Mouse (Mus musculus) hindbrain, embryonic 15.5 days (tissue): ENCODE results near the gene Nrap. TPM values are rescaled to one million over a fixed set of nuclear protein-coding genes. Genes with fewer than 3 reads are reported as not detected.

Source experiments
- ATAC-seq: fragments of 200-750 bp; cut with Nextera tagmentation; 2 replicates; pipeline ENCODE4 v1.8.0; 2017; ENCODE audit warnings: low read depth, moderate number of reproducible peaks, moderate TSS enrichment; ENCODE audit not compliant: low FRiP score
- H3K27ac ChIP-seq: fragments of 300-500 bp; sonication (generic); replicated peaks from 2 replicates; pipeline ENCODE4 v1.5.1; 2015; ENCODE audit warnings: mild to moderate bottlenecking, inconsistent platforms
- H3K27me3 ChIP-seq: fragments of 300-500 bp; sonication (generic); 2 replicates; pipeline ENCODE4 v1.6.1; 2015; ENCODE audit warnings: control low read depth, inconsistent platforms
- H3K36me3 ChIP-seq: fragments of 300-500 bp; sonication (generic); 2 replicates; pipeline ENCODE4 v1.6.1; 2015; ENCODE audit warnings: control low read depth, inconsistent platforms
- H3K4me1 ChIP-seq: fragments of 300-500 bp; sonication (generic); replicated peaks from 2 replicates; pipeline ENCODE4 v1.6.1; 2015; ENCODE audit warnings: control low read depth, inconsistent platforms
- H3K4me2 ChIP-seq: fragments of 300-500 bp; sonication (generic); 2 replicates; pipeline ENCODE4 v1.6.1; 2015; ENCODE audit warnings: moderate library complexity, mild to moderate bottlenecking, inconsistent platforms
- H3K4me3 ChIP-seq: fragments of 300-500 bp; sonication (generic); 2 replicates; pipeline ENCODE4 v1.5.1; 2015; ENCODE audit warnings: mild to moderate bottlenecking, inconsistent platforms
- H3K9ac ChIP-seq: fragments of 300-500 bp; sonication (generic); 2 replicates; pipeline ENCODE4 v1.6.1; 2015; ENCODE audit warnings: inconsistent platforms
- H3K9me3 ChIP-seq: fragments of 300-500 bp; sonication (generic); 2 replicates; pipeline ENCODE4 v1.6.1; 2016; ENCODE audit warnings: control low read depth, inconsistent platforms
- WGBS: fragments of 180-500 bp; shearing (Covaris S2); methylation state at CpG from one replicate; pipeline ENCODE4 v1.1.7; 2015; 5-methylcytosine and 5-hydroxymethylcytosine counted together
- polyA plus RNA-seq: library from polyadenylated mRNA; unstranded; fragments of >200 nt; fragmentation: Nextera tagmentation; extraction: Ambion mirVana; gene quantifications from 2 replicates; pipeline ENCODE4 v1.2.1, GENCODE M21; 2015

Gene Nrap
- 0.25 and 0.38 TPM in 2 replicates for polyA plus RNA-seq

DNA sequence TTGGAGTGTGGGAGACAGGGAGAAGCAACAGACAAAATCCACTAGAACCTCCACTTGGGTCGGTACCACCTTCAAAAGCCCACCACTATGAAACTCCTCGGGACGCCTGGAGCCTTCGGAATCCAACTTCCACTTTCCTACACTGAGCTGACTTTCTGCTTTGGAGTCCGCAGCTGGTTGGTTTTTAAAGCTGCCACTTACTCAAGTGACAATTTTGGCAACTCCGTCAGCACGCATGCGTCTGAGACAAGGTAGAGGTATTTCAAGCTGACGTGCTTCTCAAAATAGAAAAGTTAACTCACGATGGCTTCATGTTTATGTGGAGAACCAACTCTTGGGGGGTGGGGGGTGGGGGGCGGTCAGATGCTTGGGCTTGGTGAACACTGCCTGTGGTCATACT, at the start of gene Nrap:
Gene Nrap (minus strand): TSS at position 159 of the 400 bp plus-strand sequence.
- ATAC-seq, result no peak
- Histone ChIP-seq H3K9me3 (no peaks in the 10 kb centered on the region), H3K27me3 (peaks cover 10% of the 10 kb centered on the region), H3K4me2 (no peak within 1 kb of the TSS), H3K9ac (no peak within 1 kb of the TSS), H3K27ac (no peak within 1 kb of the TSS), H3K36me3 (no peaks in the 10 kb centered on the region), H3K4me1 (no peaks in the 10 kb centered on the region), H3K4me3 (no peak within 1 kb of the TSS)
- WGBS, result 89% methylated on average over 11 of the region's 11 CpGs

DNA sequence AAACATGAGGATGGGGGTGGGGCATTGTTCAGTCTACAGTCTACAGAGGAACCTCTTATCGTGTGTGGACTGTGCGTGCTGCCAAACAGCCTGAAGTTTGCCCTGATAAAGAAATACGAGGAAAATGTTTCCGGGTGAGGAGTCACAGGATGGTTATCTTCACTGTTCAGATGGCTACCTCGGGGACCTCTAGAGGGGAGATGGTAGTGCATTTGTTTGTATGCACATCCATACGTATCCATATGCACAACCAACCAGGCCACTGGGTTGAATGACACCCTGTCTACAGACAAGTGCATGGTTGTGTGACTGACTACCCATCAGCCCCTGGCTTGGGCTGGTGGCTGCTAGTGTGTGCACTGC, 49.2 kb upstream of the Nrap start:
- no peak for ATAC-seq
- Histone ChIP-seq H3K27me3 (no peaks in the 10 kb centered on the region), H3K36me3 (no peaks in the 10 kb centered on the region), H3K9ac (no peak overlapping the region), H3K27ac (no peak overlapping the region), H3K4me2 (no peak overlapping the region), H3K4me1 (no peaks in the 10 kb centered on the region), H3K9me3 (no peaks in the 10 kb centered on the region), H3K4me3 (no peak overlapping the region)
- 93% methylated on average over 6 of the region's 6 CpGs for WGBS

DNA sequence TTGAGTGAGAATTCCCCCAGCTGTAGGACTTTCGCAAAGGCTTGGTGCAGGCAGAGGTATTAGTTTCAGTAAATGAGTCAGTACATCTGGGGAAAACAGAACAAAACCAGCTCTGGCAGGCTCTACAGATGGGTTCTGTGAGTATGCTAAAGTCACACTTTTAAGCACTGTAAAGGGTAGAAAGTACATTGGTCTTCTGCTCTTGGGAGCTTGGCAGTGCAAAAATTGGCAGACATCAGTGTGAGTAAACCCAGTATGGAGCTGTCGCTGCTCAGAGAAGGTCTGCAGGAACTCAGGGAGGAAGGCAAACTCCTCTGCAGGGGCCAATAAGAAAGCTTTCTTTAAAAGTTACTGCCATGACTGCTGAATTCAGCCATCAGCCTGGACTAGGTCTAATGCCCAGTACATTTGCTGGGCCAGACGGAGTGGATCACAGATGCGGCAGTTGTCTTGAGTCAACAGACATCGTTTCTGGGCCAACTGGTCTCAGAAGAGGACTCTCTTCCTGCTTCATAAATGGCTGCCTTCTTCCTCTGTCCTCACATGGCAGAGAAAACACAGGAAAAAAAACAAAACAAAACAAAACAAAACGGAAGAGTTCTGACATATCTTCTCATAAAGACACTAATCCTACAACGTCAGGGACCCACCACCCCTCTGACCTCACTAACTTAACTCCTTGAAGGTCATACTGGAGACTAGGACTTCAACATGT, 48.7 kb upstream of the Nrap start:
- H3K4me3 ChIP-seq, result no peak overlapping the region
- no peak overlapping the region for H3K4me2 ChIP-seq
- no peaks in the 10 kb centered on the region for H3K4me1 ChIP-seq
- no peaks in the 10 kb centered on the region for H3K36me3 ChIP-seq
- no peak for ATAC-seq
- H3K27ac ChIP-seq, result no peak overlapping the region
- no peaks in the 10 kb centered on the region for H3K27me3 ChIP-seq
- no peak overlapping the region for H3K9ac ChIP-seq
- 85% methylated on average over 7 of the region's 7 CpGs for WGBS
- no peaks in the 10 kb centered on the region for H3K9me3 ChIP-seq

DNA sequence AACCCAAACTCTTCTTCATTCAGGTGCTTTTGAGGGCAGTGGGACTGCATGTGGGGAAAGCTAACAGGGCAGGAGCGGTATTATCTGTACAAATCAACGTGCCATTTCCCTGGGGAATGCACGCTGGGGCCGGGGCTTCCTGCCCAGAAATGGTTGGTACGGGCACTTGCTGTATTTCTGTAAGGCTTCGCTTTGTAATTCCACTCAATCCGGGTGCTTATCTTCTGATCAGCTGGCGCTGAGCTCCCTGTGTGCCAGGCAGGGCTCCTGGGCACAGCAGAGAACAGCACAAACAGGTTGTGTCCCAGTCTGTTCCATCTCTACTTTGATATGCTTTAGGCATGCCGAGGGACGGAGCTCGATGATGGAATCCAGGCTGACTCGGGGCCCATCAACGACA, 46.5 kb upstream of the Nrap start:
- no peak overlapping the region for H3K9ac ChIP-seq
- 86% methylated on average over 13 of the region's 13 CpGs for WGBS

DNA sequence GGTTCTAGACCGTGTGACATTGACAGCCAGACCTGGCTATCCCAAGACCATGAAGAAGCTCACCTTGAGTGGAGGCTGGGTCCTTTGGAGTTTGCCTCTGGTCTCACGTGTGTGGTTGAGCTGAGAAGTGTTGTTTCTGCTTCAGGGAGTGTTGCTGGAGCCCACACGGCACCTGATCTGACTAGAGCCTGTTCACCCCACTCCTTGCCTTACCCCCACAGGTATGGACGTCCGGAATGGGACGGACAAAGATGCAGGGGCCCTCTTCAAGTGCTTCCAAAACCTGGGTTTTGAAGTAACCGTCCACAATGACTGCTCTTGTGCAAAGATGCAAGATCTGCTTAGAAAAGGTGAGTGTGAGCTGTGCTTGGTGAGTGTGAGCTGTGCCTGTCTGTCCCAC, 43.7 kb upstream of the Nrap start:
- H3K27ac ChIP-seq, result no peak overlapping the region
- H3K4me1 ChIP-seq, result no peaks in the 10 kb centered on the region
- H3K4me3 ChIP-seq, result no peak overlapping the region
- H3K36me3 ChIP-seq, result no peaks in the 10 kb centered on the region
- ATAC-seq, result no peak
- no peak overlapping the region for H3K4me2 ChIP-seq
- H3K27me3 ChIP-seq, result no peaks in the 10 kb centered on the region
- H3K9ac ChIP-seq, result no peak overlapping the region
- no peaks in the 10 kb centered on the region for H3K9me3 ChIP-seq
- WGBS, result 94% methylated on average over 7 of the region's 7 CpGs

More for the DNA sequence above, 46.5 kb upstream of the Nrap start:
- no peak for ATAC-seq
- H3K4me1 ChIP-seq, result no peaks in the 10 kb centered on the region
- no peaks in the 10 kb centered on the region for H3K9me3 ChIP-seq
- no peaks in the 10 kb centered on the region for H3K27me3 ChIP-seq
- no peak overlapping the region for H3K4me2 ChIP-seq
- H3K27ac ChIP-seq, result no peak overlapping the region
- no peaks in the 10 kb centered on the region for H3K36me3 ChIP-seq
- H3K4me3 ChIP-seq, result no peak overlapping the region

DNA sequence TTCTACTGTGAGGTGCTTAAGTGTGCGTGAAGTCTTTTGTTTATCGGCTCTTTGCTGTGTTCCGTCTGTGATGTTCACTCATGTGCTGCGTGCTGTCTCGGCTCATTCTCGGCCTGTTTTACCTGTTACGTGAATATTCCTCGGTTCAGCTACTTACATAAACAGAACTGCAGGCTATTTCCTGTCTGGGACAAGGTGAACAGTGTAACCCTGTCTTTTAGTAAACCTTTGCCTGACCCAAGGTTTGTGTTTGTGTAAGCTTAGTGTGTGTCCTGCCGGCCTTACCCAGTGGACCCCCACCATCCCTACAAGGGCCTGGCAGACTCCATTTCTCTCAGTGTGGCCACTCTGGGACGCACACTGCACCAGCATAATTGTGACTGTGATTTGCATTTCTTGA, 42.9 kb upstream of the Nrap start:
- H3K27me3 ChIP-seq, result no peaks in the 10 kb centered on the region
- H3K36me3 ChIP-seq, result no peaks in the 10 kb centered on the region
- 73% methylated on average over 10 of the region's 10 CpGs for WGBS
- no peaks in the 10 kb centered on the region for H3K9me3 ChIP-seq
- no peak overlapping the region for H3K9ac ChIP-seq
- no peak overlapping the region for H3K4me3 ChIP-seq
- H3K4me1 ChIP-seq, result no peaks in the 10 kb centered on the region
- no peak overlapping the region for H3K27ac ChIP-seq
- no peak overlapping the region for H3K4me2 ChIP-seq
- ATAC-seq, result no peak

DNA sequence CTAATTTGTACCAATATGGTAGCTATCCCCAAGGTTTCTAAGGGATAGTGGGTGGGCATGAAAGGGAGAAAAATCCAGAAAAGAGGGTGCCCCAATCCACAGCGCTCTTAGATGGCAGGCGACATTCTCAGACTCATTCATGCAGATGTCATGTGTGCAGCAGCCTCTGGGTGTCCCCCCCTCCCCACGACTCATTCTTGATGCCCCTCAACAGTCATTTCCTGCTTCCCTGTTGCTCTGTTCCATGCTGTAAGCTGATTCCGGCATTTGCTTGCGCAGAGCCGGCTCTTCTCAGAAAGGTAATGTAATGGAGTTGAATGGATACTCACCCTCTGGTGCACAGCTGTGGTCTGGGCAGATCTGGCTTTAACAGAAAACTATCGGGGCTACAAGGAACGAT, 40.5 kb upstream of the Nrap start:
- no peaks in the 10 kb centered on the region for H3K27me3 ChIP-seq
- H3K36me3 ChIP-seq, result no peaks in the 10 kb centered on the region
- peaks cover 12% of the 10 kb centered on the region for H3K4me1 ChIP-seq
- H3K9ac ChIP-seq, result no peak overlapping the region
- H3K27ac ChIP-seq, result no peak overlapping the region
- no peak overlapping the region for H3K4me3 ChIP-seq
- no peak overlapping the region for H3K4me2 ChIP-seq
- no peaks in the 10 kb centered on the region for H3K9me3 ChIP-seq
- no peak for ATAC-seq
- WGBS, result 70% methylated on average over 8 of the region's 8 CpGs

DNA sequence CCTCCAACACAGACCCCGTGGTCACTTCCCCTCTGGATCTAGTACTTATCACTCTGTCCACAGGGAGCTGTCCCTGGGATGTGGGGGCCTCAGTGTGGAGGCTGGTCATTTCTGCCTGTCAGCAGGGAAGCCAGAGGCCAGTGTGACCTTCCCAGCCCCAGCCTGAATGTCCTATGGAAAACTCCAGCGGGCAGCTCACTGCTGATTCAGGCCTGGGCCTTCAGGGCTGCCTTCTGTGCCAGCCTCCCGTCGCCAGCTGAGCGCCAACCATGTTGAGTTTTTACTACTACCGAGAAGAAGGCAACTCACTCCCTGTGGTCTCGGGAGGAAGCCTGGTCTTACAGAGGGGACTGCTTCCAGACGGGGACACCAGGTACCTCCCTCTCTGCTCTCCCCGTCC, 35.7 kb upstream of the Nrap start:
- Histone ChIP-seq H3K4me2 (no peak overlapping the region), H3K4me3 (no peak overlapping the region), H3K4me1 (peaks cover 25% of the 10 kb centered on the region), H3K27ac (peak overlapping the region; percentile 16; the same call in 1 of the 2 replicates), H3K36me3 (no peaks in the 10 kb centered on the region), H3K9me3 (no peaks in the 10 kb centered on the region), H3K27me3 (no peaks in the 10 kb centered on the region), H3K9ac (no peak overlapping the region)
- ATAC-seq, result no peak
- WGBS, result 54% methylated on average over 9 of the region's 9 CpGs

DNA sequence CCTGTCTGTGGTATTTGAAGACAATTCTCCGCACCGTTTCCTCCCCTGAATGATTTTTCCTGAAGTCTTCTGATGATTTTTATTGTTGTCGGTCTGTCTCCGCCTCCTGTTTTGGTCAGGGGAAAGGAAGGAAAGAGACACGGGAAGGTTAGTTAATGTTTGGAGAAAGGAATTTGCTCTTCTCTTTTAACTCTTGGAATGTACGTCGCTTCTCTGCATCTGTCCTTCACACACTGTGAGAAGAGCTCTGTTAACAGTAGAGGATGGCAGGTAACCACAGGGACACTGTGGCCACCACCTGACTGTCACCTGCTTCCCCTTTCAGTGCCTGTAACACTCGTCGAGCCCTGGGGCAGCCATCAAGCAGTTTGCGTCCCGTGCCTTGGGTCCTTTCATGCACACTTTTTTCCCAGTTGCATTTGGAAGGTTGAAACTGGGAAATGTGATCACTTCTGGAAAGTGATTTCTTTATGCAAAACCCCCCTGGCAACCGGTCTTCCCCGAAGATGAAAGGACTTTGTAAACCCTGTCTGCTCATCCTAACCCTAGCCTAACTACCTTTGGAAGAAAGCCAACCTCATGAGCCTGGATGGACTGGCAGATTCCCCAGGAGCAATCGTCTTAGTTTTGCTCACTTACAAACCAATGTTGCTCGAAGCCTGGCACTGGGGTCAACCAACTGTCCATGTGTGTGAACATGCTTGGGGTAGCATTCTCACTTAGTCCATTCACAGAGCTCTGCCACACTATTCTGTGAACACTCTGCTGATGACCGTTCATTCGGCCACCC, 35.0 kb upstream of the Nrap start:
- WGBS, result 68% methylated on average over 17 of the region's 17 CpGs
- Histone ChIP-seq H3K27me3 (no peaks in the 10 kb centered on the region), H3K36me3 (no peaks in the 10 kb centered on the region), H3K27ac (no peak overlapping the region), H3K4me3 (no peak overlapping the region), H3K9me3 (no peaks in the 10 kb centered on the region), H3K4me1 (peaks cover 25% of the 10 kb centered on the region), H3K4me2 (no peak overlapping the region), H3K9ac (no peak overlapping the region)
- no peak for ATAC-seq

DNA sequence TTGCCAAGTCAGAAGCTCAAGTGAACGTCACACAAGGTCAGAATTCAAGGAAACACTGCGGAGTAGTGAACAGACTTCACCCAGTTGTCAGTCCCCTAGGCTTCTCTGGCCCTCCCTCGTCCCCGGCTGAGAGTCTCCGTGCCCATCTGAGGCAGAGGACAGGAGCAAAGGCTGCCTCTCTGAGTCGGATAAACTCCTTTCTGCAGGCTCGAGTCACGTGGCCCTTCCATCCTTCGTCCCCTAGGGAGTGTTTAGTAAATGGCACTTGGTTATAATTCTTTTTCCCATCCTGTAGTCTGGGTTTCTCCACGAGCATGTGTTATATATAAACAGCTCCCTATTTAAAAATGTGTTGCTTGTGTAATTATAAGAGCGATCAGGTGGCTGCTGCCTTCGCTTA, 33.5 kb upstream of the Nrap start:
- no peaks in the 10 kb centered on the region for H3K27me3 ChIP-seq
- no peak overlapping the region for H3K4me3 ChIP-seq
- no peaks in the 10 kb centered on the region for H3K9me3 ChIP-seq
- H3K36me3 ChIP-seq, result no peaks in the 10 kb centered on the region
- H3K9ac ChIP-seq, result no peak overlapping the region
- peaks cover 25% of the 10 kb centered on the region for H3K4me1 ChIP-seq
- no peak overlapping the region for H3K27ac ChIP-seq
- 0 out of 2 replicates have a peak, but pooled peaks have one; percentile 15 for ATAC-seq
- WGBS, result 55% methylated on average over 12 of the region's 12 CpGs
- peak overlapping the region; percentile 3; the same call in 1 of the 2 replicates for H3K4me2 ChIP-seq

DNA sequence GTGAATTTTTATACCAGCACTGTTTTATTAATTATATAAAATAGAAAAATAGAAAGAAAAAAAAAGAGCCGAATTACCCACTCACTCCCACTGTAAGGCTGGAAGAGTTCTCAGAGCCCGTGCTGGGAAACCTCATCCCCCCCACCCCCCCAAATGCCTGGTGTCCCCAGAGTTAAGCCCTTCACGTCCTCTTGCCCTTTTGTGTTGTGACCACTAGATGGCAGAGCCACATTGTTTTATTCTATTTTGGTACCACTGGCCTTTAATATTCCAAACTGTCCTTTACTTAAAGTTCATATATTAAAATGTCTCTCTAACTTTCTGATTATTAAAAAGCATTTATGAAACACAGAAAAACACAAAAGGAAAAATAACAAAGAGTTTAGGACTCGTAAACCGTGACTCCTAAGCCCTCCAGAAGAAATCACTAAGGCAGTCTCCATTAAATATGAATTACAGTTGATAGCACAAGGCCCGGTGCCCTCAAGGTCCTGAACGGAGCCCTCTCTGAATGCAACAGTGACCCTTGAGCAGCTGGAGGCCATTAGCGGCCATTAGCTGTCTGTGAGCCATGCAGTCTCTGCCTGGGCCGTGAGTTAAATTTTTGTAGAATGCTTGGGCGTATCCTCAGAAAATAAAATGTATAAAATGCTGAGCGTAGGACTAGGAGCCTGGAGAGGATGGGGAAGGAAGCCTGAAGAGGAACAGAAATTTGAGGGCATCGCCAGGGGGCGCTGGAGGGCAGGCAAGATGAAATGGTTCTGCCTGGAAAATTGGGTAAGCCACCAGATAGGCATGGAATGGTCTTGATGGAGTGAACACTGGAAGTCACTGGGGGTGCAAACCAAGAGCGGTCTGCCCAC, 32.9 kb upstream of the Nrap start:
- Histone ChIP-seq H3K4me3 (no peak overlapping the region), H3K9me3 (no peaks in the 10 kb centered on the region), H3K9ac (no peak overlapping the region), H3K27me3 (no peaks in the 10 kb centered on the region), H3K27ac (no peak overlapping the region), H3K4me2 (peak overlapping the region; percentile 30; the same call in 1 of the 2 replicates), H3K4me1 (peaks cover 25% of the 10 kb centered on the region), H3K36me3 (no peaks in the 10 kb centered on the region)
- 0 out of 2 replicates have a peak, but pooled peaks have one; percentile 42 for ATAC-seq
- 26% methylated on average over 14 of the region's 14 CpGs for WGBS

DNA sequence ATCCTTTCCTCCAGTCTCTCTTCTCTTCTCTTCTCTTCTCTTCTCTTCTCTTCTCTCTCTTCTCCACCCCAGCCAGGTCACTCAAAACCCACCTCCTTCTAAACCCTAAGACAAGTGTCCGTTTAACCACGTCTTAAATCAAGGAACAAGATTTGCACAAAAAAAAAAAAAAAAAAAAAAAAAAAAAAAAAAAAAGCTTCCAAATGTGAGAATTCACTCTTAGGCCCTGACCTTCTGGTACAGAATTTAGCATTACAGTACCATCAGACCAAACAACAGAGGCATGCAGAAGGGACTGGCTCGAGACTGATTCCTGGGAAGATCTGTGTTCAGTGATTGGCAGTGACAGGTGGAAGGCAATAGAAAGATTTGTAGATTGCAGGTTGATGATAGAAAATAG, 30.5 kb upstream of the Nrap start:
- Histone ChIP-seq H3K4me3 (no peak overlapping the region), H3K9ac (no peak overlapping the region), H3K9me3 (no peaks in the 10 kb centered on the region), H3K27ac (no peak overlapping the region), H3K36me3 (no peaks in the 10 kb centered on the region), H3K4me1 (peaks cover 13% of the 10 kb centered on the region), H3K27me3 (no peaks in the 10 kb centered on the region), H3K4me2 (no peak overlapping the region)
- ATAC-seq, result no peak
- WGBS, result 89% methylated on average over 3 of the region's 3 CpGs
